Mouse (Mus musculus) spleen, adult 2 months (tissue): Measurements from ENCODE around the gene Csrnp2.

Source experiments
- CTCF ChIP-seq: fragments of 200-500 bp; IDR thresholded peaks from 2 replicates; pipeline ENCODE4 v1.5.1; 2011; ENCODE audit warnings: mild to moderate bottlenecking, inconsistent platforms; ENCODE audit not compliant: insufficient read depth, insufficient read length, insufficient replicate concordance; ENCODE audit errors: extremely low read depth
- POLR2A ChIP-seq: fragments of 200-500 bp; IDR thresholded peaks from 2 replicates; pipeline ENCODE4 v1.6.1; 2011; ENCODE audit warnings: low read depth, low read length, inconsistent platforms

DNA sequence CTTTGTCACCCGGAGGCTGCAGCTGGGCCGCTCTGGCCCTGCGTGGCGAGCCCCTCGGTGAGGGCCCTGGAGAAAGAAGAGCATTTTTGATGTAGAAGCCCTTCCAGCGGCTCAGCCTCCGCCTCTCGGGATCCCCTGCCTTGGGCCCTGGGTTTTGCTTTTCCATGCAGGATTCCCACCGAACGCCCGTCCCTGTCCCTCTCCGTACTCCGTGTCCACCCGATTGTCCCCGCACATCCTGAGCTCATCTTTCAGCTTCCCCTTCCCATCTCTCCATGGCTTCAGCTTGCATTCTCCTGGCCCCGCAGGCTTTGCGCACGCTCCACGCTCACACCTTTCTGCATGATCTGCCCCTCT is 26.1 kb downstream of the Csrnp2 start:
- TF ChIP-seq CTCF (no peak), POLR2A (no peak)
